Mouse (Mus musculus): Measurements from ENCODE around the gene Fam124b.

Gene Fam124b

GRCm38 (mm10) chr1:80218268-80218667 lies at the start of gene Fam124b:
Gene Fam124b (minus strand): TSS chr1:80218473.
- no peak for DNase-seq (ENCODE audit: low spot score in 2 of 2)

GRCm38 (mm10) chr1:80260443-80260842 lies 42.2 kb upstream of the Fam124b start:
- no peak for DNase-seq (ENCODE audit: low spot score in 2 of 2)

GRCm38 (mm10) chr1:80258632-80259031 lies 40.4 kb upstream of the Fam124b start:
- no peak for DNase-seq (ENCODE audit: low spot score in 2 of 2)

- DNase-seq (ENCODE audit: low spot score in 2 of 2) = no peak
Observed at GRCm38 (mm10) chr1:80253309-80253708, 35.0 kb upstream of the Fam124b start.

- DNase-seq (ENCODE audit: low spot score in 2 of 2) = no peak
Observed at GRCm38 (mm10) chr1:80250247-80250646, 32.0 kb upstream of the Fam124b start.

GRCm38 (mm10) chr1:80247131-80247530 lies 28.9 kb upstream of the Fam124b start:
- no peak for DNase-seq (ENCODE audit: low spot score in 2 of 2)

GRCm38 (mm10) chr1:80244123-80244522 lies 25.9 kb upstream of the Fam124b start:
- no peak for DNase-seq (ENCODE audit: low spot score in 2 of 2)

GRCm38 (mm10) chr1:80241579-80241978 lies 23.3 kb upstream of the Fam124b start:
- DNase-seq (ENCODE audit: low spot score in 2 of 2) = no peak

GRCm38 (mm10) chr1:80240017-80240660 lies 21.9 kb upstream of the Fam124b start:
- no peak for DNase-seq (ENCODE audit: low spot score in 2 of 2)

GRCm38 (mm10) chr1:80239481-80239880 lies 21.2 kb upstream of the Fam124b start:
- DNase-seq (ENCODE audit: low spot score in 2 of 2) = no peak

- DNase-seq (ENCODE audit: low spot score in 2 of 2) = no peak
Observed at GRCm38 (mm10) chr1:80236951-80237702, 18.9 kb upstream of the Fam124b start.

- no peak for DNase-seq (ENCODE audit: low spot score in 2 of 2)
Observed at GRCm38 (mm10) chr1:80236126-80236525, 17.9 kb upstream of the Fam124b start.

- no peak for DNase-seq (ENCODE audit: low spot score in 2 of 2)
Observed at GRCm38 (mm10) chr1:80230612-80231011, 12.3 kb upstream of the Fam124b start.

GRCm38 (mm10) chr1:80224839-80225412 lies 6.7 kb upstream of the Fam124b start:
- DNase-seq (ENCODE audit: low spot score in 2 of 2) = no peak

- no peak for DNase-seq (ENCODE audit: low spot score in 2 of 2)
Observed at GRCm38 (mm10) chr1:80221151-80221550, 2.9 kb upstream of the Fam124b start.

GRCm38 (mm10) chr1:80213826-80214225 lies 4.4 kb downstream of the Fam124b start:
- peak; percentile 20 to 22 for DNase-seq (ENCODE audit: low spot score in 2 of 2)

GRCm38 (mm10) chr1:80213146-80213545 lies 5.1 kb downstream of the Fam124b start:
- no peak for DNase-seq (ENCODE audit: low spot score in 2 of 2)

- DNase-seq (ENCODE audit: low spot score in 2 of 2) = no peak
Observed at GRCm38 (mm10) chr1:80202314-80202713, 16.0 kb downstream of the Fam124b start.

- DNase-seq (ENCODE audit: low spot score in 2 of 2) = no peak
Observed at GRCm38 (mm10) chr1:80192837-80193236, 25.4 kb downstream of the Fam124b start.

GRCm38 (mm10) chr1:80181414-80181805 lies 36.9 kb downstream of the Fam124b start:
- DNase-seq (ENCODE audit: low spot score in 2 of 2) = no peak

- peak; percentile 9 to 38 for DNase-seq (ENCODE audit: low spot score in 2 of 2)
Observed at GRCm38 (mm10) chr1:80180767-80181413, 37.4 kb downstream of the Fam124b start.

GRCm38 (mm10) chr1:80180128-80180527 lies 38.1 kb downstream of the Fam124b start:
- DNase-seq (ENCODE audit: low spot score in 2 of 2) = no peak

Measured in spleen, postnatal 36 days (tissue).